Mouse (Mus musculus): ENCODE measurements around the gene Lpp. TPM values are rescaled to one million over a fixed set of nuclear protein-coding genes. Genes with fewer than 3 reads are reported as not detected.

Gene Lpp
- total RNA-seq, 2 experiments from 2014 or later = 1.2 to 3.8 TPM

DNA sequence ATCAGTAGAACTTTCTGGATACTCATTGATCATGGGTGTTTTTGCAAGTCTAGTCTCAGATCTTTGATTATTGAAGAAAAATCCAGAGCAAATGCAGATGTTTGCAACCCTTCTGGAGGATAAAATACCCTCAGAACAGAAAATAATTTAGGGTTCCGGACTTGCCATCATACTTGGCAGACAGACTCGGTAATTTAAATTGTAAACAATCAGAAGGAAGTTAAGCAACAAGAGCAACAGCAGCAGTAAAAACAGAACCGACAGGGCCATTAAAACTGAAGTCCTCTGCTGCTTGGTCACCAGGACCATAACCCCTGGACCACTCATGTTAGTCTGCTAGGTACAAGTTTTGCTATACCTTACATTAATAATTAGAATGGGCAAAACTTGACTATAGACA is 261.8 kb downstream of the Lpp start:
- no peak for ATAC-seq (replicated peaks; ENCODE audit: poor library complexity)

DNA sequence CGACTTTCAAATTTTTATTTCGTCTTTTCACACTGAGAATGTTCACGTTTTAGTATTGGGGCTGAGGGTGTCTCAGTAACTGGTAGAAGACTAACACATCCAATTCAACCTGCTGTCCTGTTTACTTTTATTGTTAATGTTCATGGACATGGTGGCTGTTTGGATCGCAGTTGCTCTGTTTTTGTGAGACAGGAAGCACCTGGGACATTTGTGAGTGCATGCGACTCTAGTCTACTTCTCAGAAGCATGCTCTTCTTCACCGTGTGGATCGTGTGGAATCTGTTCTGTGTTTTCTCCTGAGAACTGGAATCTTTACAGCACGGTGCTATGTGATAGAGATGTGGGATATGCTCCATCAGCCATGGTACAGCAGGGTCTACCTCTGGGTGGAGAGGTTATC is 262.7 kb downstream of the Lpp start:
- ATAC-seq (replicated peaks; ENCODE audit: poor library complexity) = no peak

GRCm38 (mm10) chr16:24656752-24657151 is 263.4 kb downstream of the Lpp start:
- ATAC-seq (replicated peaks; ENCODE audit: poor library complexity) = peak; percentile 39; the same call in 1 of the 2 replicates

GRCm38 (mm10) chr16:24659049-24659448 is 265.7 kb downstream of the Lpp start:
- no peak for ATAC-seq (replicated peaks; ENCODE audit: poor library complexity)

DNA sequence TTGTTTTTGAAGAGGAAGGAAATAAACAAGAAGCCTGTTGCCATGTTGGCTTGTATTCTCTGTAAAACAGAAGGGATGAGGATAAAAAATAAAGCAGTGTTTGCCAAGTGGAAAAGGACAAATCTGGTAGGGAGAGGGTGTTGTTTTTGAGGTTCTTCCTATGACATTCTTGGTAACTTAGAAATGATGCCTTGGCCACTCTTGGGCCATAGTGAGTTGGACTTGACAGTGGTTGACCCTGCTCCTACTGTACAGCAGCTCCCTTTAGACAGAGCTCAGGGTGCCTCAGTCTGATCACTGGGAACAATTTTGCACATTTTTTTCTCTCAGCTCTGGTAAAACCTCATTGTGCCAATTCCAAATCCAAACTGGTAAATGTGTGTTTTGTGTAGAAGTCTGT is 270.8 kb downstream of the Lpp start:
- no peak for ATAC-seq (replicated peaks; ENCODE audit: poor library complexity)

DNA sequence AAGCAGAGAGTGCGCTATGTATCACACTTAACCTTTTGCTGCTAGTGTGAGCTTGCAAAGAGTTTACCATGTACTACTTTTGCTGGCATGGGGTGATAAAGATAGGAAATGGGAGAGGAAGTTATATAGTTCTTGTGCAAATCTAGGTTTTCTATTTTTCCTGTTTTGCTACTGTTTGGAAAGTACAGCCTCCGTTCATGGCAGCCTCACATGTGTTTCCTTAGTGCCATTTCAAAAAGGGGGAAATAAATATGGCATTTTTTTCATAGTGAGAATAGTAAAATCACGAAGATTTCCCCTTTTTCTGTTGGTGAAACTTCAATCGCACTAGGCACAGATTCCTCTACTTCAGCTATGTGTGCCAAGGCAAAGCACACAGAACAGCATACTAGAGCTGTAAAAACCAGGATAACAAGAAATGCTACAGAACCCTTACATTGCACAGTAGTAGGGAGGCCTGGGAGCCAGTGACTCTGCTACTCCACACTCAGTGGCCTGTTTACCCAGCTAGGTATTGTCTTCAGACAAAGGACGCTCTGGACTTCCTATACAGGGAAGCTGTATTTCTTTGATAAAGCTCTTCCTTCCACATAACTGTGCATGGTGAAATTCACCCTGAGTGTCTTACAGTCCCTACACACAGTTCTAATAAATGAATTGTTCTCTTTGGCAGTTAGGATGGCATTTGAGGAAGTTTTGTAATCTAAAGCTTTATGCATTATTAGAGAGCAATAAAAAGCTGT is 276.6 kb downstream of the Lpp start:
- ATAC-seq (replicated peaks; ENCODE audit: poor library complexity) = peak; percentile 26

- ATAC-seq (replicated peaks; ENCODE audit: poor library complexity) = no peak
Measured at GRCm38 (mm10) chr16:24678942-24679341, 285.6 kb downstream of the Lpp start.

GRCm38 (mm10) chr16:24695062-24695461 is 301.8 kb downstream of the Lpp start:
- ATAC-seq (replicated peaks; ENCODE audit: poor library complexity) = no peak

DNA sequence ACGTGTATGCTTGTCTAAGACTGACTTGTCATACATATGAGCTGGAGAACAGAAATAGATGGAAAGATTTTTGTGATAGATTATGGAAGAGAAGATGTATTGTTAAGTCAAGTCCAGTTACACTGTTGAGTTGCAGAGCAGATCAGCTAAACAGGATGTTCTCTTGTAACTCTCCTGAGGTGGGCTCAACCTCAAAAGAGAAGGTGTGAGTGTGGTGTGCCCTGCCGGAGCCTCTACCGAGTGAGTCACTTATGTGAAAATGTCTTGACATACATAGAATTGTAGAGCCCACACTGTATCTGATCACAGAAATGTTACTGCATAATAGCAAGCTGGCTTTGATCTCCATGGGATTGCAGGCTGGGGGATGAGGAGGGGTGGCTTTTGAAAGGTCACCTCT is 310.9 kb downstream of the Lpp start:
- ATAC-seq (replicated peaks; ENCODE audit: poor library complexity) = no peak

- ATAC-seq (replicated peaks; ENCODE audit: poor library complexity) = no peak
Measured at GRCm38 (mm10) chr16:24723641-24724040, 330.3 kb downstream of the Lpp start.

DNA sequence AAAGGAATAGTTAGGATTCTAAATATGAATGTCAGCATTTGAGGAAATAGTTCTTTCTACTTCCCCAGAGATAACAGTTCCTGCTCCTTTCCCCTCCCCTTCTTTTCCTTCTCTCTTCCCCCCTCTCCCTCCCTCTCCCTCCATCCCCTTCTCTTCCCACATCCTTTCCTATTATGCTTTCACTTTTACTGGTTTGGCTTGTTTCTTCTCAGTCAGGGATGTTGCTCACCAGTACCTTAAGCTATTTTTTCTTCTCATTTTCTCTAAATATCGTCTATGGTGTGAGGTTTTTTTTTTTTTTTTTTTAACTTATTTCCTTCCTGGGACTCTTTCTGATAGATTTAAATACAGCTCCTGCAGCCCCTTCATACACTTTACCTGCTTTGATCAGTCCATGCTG is 339.4 kb downstream of the Lpp start:
- no peak for ATAC-seq (replicated peaks; ENCODE audit: poor library complexity)

GRCm38 (mm10) chr16:24733321-24733720 is 340.0 kb downstream of the Lpp start:
- no peak for ATAC-seq (replicated peaks; ENCODE audit: poor library complexity)

DNA sequence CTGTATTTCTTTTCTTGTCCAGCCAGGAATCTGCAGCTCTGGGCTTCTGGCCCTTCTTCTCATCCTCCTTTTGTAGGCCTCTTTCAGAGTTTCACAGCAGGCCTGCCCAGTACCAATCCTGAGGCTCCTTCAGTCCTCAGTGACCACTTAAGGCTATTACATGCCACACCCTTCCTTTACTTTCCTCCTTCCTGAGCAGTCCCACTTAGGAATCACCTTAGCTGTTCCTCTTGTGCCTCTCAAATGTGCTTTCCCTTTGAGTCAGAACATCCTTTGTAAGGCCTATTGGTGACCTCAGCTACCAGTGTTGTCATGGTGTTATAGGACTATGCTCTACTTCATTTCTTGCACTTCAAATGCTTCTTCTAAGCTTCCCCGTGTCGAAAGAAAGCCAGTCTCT is 342.4 kb downstream of the Lpp start:
- ATAC-seq (replicated peaks; ENCODE audit: poor library complexity) = no peak

DNA sequence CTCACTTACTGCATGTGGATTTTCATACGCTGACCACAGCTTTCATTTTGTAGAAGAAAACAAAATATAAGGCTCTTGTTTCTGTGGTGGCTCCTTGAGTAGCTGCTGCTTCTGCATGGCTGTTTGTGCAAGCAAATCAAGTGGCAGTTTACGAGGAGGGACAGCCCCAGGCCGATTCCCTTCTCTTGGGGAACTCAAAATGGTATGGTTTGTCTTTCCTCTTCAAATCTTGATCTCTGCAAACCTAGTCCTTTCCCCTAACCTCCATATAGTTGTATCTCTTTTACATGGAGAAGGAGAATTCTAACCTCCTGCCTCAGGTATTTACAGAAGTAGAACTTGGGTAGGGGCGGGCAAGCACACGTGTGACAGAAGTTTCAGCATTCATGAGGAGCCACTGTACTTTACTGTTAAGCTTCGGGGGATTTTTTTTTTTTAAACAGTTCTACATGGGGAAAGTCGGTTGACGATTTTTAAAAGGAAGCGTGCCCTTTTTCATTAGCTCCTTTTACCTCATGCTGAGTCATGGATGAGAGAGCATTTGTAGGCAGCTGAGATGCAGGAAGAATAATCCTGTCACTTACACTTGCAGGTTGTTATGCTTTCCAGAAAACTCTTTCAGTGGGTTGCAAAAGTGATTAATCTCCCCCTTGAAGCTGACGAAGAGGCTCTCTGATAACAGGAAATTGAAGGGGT is 344.2 kb downstream of the Lpp start:
- peak; percentile 31; the same call in 1 of the 2 replicates for ATAC-seq (replicated peaks; ENCODE audit: poor library complexity)

DNA sequence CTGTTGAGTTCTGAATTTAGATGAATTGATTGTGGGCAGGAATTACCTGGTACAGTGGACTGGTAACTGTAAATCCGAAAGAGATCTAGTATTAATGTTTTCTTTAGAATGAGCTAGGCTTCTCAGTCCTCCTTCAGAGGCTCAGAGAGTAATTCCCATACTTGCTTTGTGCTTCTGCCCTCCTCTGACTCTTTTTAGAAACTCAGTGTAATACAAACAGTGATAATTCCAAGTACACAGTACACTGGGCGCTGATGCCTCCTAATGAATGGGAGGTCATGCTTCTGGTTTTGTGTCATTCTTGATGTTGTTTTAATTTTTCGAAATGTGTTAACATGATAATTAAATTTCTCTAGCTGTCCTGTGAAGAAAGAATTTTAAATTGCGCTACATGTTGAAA is 347.4 kb downstream of the Lpp start:
- no peak for ATAC-seq (replicated peaks; ENCODE audit: poor library complexity)

DNA sequence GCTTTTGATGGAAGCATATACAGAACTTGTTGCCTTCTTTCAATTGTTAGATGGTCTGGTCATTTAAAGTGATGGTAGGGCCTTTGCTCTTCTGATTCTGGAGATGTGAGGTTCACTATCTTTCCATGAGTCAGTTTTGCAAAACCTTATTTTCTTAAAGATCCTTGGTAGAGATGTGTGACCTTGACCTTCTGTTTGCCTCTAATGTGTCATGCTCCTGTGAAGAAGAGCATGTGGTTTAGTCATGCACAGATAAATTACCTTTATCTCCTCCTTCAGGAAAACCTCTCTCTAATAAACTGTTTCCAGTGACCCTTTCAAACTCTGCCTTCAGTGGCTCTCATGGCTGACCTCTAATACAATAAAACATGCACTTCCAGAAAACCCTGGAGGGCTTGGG is 356.5 kb downstream of the Lpp start:
- ATAC-seq (replicated peaks; ENCODE audit: poor library complexity) = no peak

DNA sequence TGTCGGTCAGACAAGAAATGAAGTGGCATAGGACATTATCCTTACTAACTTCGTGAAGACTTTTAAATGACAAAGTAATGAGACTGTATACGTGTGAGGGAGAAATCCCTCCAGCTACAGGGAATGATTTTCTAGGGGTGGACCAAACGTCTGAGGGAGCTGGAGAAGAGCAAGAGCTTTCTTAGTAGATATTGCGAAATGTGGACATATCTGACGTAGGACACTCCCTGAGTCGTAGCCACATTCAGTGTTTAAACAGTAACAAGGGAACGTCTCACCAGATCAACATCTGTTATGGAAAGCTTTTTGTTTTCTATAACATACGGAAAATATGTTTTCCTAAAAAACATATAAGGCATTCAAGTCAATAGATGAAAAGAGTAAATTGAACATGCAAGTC is 362.8 kb downstream of the Lpp start:
- ATAC-seq (replicated peaks; ENCODE audit: poor library complexity) = no peak

GRCm38 (mm10) chr16:24766051-24766450 is 372.7 kb downstream of the Lpp start:
- no peak for ATAC-seq (replicated peaks; ENCODE audit: poor library complexity)

- ATAC-seq (replicated peaks; ENCODE audit: poor library complexity) = no peak
Measured at GRCm38 (mm10) chr16:24766596-24766995, 373.3 kb downstream of the Lpp start.

- ATAC-seq (replicated peaks; ENCODE audit: poor library complexity) = no peak
Measured at GRCm38 (mm10) chr16:24777053-24777452, 383.7 kb downstream of the Lpp start.

GRCm38 (mm10) chr16:24778432-24779274 is 385.3 kb downstream of the Lpp start:
- no peak for ATAC-seq (replicated peaks; ENCODE audit: poor library complexity)

DNA sequence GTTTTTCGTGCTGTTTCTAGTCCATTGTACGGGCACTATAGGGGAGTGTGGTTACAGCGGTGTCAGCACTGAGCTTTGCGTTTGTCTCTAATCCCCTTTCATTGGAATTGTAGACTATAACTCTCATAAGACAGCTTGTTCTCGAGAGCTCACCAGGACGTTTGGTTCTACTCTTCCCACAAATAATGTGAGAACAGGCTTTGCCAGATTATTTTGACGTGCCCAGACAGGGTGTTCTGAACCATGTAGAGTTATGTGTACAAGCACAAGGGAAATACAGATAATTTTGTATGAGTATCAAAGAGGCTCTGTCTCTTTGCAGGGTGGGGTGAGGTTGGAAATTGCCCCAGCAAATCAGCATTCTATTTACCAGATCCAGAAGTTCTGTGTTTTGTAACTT is 387.2 kb downstream of the Lpp start:
- ATAC-seq (replicated peaks; ENCODE audit: poor library complexity) = no peak

Measured in megakaryocyte progenitor cell, adult 5-6 weeks (primary cell).